Mouse (Mus musculus) spleen, adult 2 months (tissue): ENCODE measurements around the gene Slc5a4b.

Experiments
- CTCF ChIP-seq: fragments of 200-500 bp; IDR thresholded peaks from 2 replicates; pipeline ENCODE4 v1.5.1; 2011; ENCODE audit warnings: mild to moderate bottlenecking, inconsistent platforms; ENCODE audit not compliant: insufficient read depth, insufficient read length, insufficient replicate concordance; ENCODE audit errors: extremely low read depth
- POLR2A ChIP-seq: fragments of 200-500 bp; IDR thresholded peaks from 2 replicates; pipeline ENCODE4 v1.6.1; 2011; ENCODE audit warnings: low read depth, low read length, inconsistent platforms

DNA sequence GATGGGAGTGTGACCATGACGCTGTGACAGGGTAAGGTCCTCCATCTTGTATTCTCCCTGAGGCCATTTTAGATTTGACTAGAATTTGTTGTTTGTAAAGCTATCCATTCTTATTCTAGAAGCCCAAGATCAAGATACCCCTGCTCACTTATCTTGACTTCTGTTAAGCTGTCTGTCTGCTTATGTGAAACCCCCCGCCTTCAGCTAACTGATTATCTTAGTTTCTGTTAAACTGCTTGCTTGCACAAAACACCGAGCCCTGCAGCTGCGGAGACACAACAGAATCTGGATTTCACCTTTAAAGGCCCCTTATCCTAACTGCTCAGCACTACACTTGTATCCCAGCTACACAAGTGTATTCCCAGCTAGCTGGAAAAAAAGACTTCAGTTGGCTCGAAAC is 73.8 kb downstream of the Slc5a4b start:
- TF ChIP-seq CTCF (no peak), POLR2A (no peak)
